Mouse (Mus musculus): ENCODE measurements around the gene Tada1.

DNA sequence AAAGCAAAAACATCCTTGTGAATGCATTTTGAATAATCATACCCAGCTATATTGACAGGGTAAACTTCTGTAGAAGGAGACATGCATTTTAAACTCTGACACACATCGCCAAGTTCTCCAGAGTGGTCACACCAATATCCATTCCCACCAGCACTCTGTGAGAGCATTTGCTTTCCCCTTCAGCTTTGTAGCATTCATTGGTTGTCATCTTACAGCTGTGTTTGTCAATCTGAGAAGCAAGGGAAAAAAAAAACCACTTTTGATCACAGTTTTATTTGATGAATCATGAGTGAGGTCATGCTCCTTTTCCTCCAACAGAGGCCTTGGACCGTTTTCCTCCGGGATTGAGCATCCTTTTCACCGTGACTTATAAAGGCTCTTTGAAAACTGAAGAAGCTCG lies 35.3 kb upstream of the Tada1 start:
- no peak for TF ChIP-seq CTCF (IDR thresholded peaks at IDR 0.05; ENCODE audit: control insufficient read depth, insufficient read depth, insufficient replicate concordance, low read depth, low read length)
- TF ChIP-seq POLR2A (IDR thresholded peaks at IDR 0.05; ENCODE audit: control insufficient read depth, low read depth, low read length), result no peak

All from testis, adult 2 months (tissue).